Mouse (Mus musculus): ENCODE results near the gene 1110017D15Rik.

DNA sequence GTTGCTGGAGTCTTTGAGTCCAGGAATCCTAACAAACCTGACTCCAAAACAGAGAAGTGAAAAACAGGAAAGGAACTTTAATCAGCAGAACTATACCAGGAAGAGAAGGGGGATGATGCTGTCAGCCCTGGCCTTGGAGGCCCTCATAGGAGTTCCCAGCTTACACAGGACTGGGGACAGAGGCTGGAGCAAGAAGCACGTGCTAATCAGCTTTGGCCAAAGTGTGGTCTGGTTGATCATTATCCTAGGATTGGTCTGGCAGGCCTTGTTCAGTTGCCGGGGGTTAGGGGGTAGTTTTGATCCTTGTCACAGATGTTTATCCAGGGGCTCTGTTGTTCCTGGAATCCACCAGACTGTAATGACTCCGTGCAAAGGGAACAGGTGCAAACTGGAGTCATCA is 22.8 kb downstream of the 1110017D15Rik start:
- TF ChIP-seq CTCF (IDR thresholded peaks at IDR 0.05; ENCODE audit: extremely low read depth, insufficient read depth, insufficient read length, insufficient replicate concordance) = no peak
- no peak for TF ChIP-seq POLR2A (IDR thresholded peaks at IDR 0.05; ENCODE audit: low read depth, low read length)

All from spleen, adult 2 months (tissue).